Mouse (Mus musculus) midbrain, embryonic 13.5 days (tissue): ENCODE results near the gene Epo. TPM values are rescaled to one million over a fixed set of nuclear protein-coding genes. Genes with fewer than 3 reads are reported as not detected.

ENCODE experiments used
- ATAC-seq: fragments of 200-750 bp; cut with Nextera tagmentation; 2 replicates; pipeline ENCODE4 v1.8.0; 2017; ENCODE audit warnings: mild to moderate bottlenecking, moderate TSS enrichment, moderate library complexity
- H3K27ac ChIP-seq: fragments of 300-500 bp; sonication (generic); 2 replicates; pipeline ENCODE4 v1.5.1; 2015; ENCODE audit warnings: inconsistent platforms, mild to moderate bottlenecking, moderate library complexity
- H3K27me3 ChIP-seq: fragments of 300-500 bp; sonication (generic); 2 replicates; pipeline ENCODE4 v1.6.1; 2015; ENCODE audit warnings: mild to moderate bottlenecking, inconsistent platforms
- H3K36me3 ChIP-seq: fragments of 300-500 bp; sonication (generic); 2 replicates; pipeline ENCODE4 v1.6.1; 2015; ENCODE audit warnings: mild to moderate bottlenecking, inconsistent platforms
- H3K4me1 ChIP-seq: fragments of 300-500 bp; sonication (generic); replicated peaks from 2 replicates; pipeline ENCODE4 v1.6.1; 2015; ENCODE audit warnings: inconsistent platforms
- H3K4me2 ChIP-seq: fragments of 300-500 bp; sonication (generic); replicated peaks from 2 replicates; pipeline ENCODE4 v1.6.1; 2015; ENCODE audit warnings: moderate library complexity, mild to moderate bottlenecking, inconsistent platforms
- H3K4me3 ChIP-seq: fragments of 300-500 bp; sonication (generic); replicated peaks from 2 replicates; pipeline ENCODE4 v1.5.1; 2015; ENCODE audit warnings: mild to moderate bottlenecking, inconsistent platforms
- H3K9ac ChIP-seq: fragments of 300-500 bp; sonication (generic); replicated peaks from 2 replicates; pipeline ENCODE4 v1.6.1; 2015; ENCODE audit warnings: mild to moderate bottlenecking, inconsistent platforms
- H3K9me3 ChIP-seq: fragments of 300-500 bp; sonication (generic); 2 replicates; pipeline ENCODE4 v1.6.1; 2016; ENCODE audit warnings: mild to moderate bottlenecking, inconsistent platforms
- WGBS: fragments of 180-500 bp; shearing (Covaris S2); methylation state at CpG from one replicate; pipeline ENCODE4 v1.1.7; 2015; 5-methylcytosine and 5-hydroxymethylcytosine counted together
- polyA plus RNA-seq: library from polyadenylated mRNA; unstranded; fragments of >200 nt; fragmentation: Nextera tagmentation; extraction: Ambion mirVana; gene quantifications from 2 replicates; pipeline ENCODE4 v1.2.1, GENCODE M21; 2015

The Epo gene
- polyA plus RNA-seq, 1 experiment from 2014 or later, result not detected

DNA sequence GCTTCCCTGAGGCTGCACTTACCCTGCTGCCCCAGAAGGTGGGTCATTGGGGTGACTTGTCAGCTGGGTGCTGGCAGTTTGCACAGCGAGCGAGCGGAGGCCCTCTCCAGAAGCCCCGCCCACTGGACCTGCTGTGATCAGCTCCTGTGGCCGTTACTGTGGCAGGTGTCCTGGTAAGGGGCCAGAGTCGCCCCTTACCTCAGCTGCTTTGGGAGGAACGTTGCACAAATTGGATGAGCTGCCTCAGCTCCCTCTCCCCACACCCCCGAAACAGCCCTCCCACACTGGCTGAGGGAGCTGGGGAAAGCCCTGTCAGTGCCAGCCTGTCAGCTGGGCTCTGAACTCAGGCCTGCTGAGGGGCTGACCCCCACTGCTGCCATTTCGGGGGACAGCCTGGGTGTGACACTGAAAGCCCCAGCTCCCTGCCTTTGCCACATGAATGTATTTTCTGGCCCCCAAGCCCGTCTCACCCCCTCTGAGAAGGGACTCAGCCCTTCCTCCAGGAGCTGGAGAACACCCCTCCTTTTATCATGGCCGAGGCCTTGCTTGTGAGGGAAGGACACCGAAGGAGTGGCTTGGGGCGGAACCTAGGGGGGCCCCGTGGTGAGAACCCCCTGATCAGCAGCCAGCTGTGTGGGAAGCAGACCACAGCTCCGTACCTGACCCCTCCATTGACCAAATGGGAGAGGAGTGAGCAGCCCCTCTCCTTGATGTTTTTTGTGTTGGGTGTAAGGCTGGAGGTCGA is 6.7 kb downstream of the Epo start:
- H3K4me1 ChIP-seq, result peaks cover 53% of the 10 kb centered on the region
- no peak overlapping the region for H3K4me2 ChIP-seq
- ATAC-seq, result no peak
- no peaks in the 10 kb centered on the region for H3K9me3 ChIP-seq
- peak overlapping the region; percentile 80 for H3K27ac ChIP-seq
- peaks cover 87% of the 10 kb centered on the region for H3K36me3 ChIP-seq
- 36% methylated on average over 16 of the region's 16 CpGs for WGBS
- peak overlapping the region; percentile 36 for H3K9ac ChIP-seq
- no peaks in the 10 kb centered on the region for H3K27me3 ChIP-seq
- H3K4me3 ChIP-seq, result 0 out of 2 replicates have a peak overlapping the region, but pooled peaks have one; percentile 0

DNA sequence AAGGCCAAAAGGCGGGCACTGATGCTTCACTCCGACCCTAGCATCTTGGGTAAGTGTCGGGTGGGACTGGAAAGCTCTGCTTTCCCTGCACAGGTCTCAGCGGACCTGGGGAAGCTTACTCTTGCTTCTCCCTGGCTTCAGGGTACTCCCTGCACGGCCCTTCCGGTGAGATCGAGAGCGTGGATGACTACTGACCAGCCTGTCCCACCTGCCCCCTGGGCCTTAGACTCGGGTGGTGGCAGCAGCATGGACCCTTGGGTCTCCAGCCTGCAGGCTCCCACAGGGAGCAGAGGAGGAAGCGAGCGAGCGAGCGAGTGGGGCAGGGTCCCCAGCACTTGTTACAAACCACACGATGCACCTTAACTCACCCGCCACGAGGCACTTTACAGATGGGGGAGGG is 7.5 kb downstream of the Epo start:
- WGBS, result 76% methylated on average over 16 of the region's 16 CpGs
- no peak for ATAC-seq
- Histone ChIP-seq H3K4me2 (no peak overlapping the region), H3K9me3 (no peaks in the 10 kb centered on the region), H3K36me3 (peaks cover 95% of the 10 kb centered on the region), H3K27ac (peak overlapping the region; percentile 35; the same call in 1 of the 2 replicates), H3K9ac (no peak overlapping the region), H3K27me3 (no peaks in the 10 kb centered on the region), H3K4me3 (no peak overlapping the region), H3K4me1 (peaks cover 51% of the 10 kb centered on the region)

DNA sequence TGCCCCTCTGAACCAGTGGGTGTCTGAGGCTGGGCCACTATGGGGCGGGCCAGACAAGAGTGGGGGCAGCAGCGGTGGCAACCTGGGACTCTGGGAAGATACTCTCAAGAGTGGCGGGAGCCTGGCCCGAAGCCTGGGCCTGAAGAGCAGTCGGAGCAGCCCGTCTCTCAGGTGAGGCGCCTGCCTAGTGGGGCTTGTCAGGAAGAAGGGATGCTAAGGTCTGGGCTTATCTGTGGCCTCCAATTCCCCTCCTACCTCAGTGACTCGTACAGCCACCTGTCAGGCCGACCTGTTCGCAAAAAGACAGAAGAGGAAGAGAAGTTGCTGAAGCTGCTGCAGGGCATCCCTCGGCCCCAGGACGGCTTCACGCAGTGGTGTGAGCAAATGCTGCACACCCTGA is 8.4 kb downstream of the Epo start:
- H3K9me3 ChIP-seq, result no peaks in the 10 kb centered on the region
- no peak overlapping the region for H3K9ac ChIP-seq
- H3K4me1 ChIP-seq, result peaks cover 43% of the 10 kb centered on the region
- H3K4me3 ChIP-seq, result no peak overlapping the region
- WGBS, result 91% methylated on average over 13 of the region's 13 CpGs
- no peaks in the 10 kb centered on the region for H3K27me3 ChIP-seq
- no peak overlapping the region for H3K4me2 ChIP-seq
- H3K36me3 ChIP-seq, result peaks cover 99% of the 10 kb centered on the region
- ATAC-seq, result no peak
- peak overlapping the region; percentile 35 for H3K27ac ChIP-seq

DNA sequence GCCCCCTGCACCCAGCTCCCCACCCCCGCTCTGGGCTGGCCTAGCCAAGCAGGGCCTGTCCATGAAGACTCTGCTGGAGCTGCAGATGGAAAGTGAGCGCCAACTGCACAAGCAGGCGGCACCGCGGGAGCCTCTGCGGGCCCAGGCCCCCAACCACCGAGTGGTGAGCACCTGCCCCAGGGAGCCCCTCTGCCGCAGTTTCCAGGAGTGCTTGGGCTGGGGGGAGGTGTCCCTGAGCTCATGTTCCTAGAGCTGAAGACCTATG is 8.9 kb downstream of the Epo start:
- H3K36me3 ChIP-seq, result peaks cover 99% of the 10 kb centered on the region
- H3K9ac ChIP-seq, result no peak overlapping the region
- WGBS, result 82% methylated on average over 8 of the region's 8 CpGs

DNA sequence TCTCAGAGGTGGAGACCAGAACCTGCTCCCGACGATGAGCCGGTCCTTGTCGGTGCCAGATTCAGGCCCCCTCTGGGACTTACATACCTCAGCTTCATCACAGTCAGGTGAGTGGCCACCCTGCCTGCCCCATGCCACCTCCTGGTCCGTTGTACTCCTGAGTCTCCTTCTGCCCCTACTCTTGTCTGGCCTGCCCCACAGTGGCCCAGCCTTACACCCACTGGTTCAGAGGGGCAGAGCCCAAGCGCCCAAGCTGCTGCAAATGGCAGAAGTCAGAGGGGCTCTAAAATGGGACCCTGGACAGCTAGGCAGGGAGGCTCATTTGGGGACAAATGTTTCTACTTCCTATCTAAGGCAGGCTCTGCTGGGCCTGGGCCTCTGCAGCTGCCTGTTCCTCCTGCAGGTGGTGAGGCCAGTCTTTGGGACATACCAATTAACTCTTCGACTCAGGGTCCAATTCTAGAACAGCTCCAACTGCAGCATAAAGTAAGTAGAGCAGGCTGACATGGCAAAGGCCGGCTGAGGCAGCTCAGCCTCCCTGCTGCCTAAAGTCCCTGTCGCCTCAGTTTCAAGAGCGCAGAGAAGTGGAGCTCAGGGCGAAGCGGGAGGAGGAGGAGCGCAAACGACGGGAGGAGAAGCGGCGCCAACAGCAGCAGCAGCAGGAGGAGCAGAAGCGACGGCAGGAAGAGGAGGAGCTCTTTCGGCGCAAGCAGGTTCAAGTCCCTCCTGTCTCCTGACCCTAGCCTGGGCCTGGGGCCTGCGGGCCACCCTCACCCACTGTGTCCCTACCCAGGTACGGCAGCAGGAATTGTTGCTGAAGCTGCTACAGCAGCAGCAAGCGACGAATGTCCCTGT is 9.4 kb downstream of the Epo start:
- Histone ChIP-seq H3K9me3 (no peaks in the 10 kb centered on the region), H3K4me3 (no peak overlapping the region), H3K36me3 (peaks cover 99% of the 10 kb centered on the region), H3K27ac (peak overlapping the region; percentile 7), H3K27me3 (no peaks in the 10 kb centered on the region), H3K4me1 (peaks cover 32% of the 10 kb centered on the region), H3K4me2 (no peak overlapping the region), H3K9ac (no peak overlapping the region)
- ATAC-seq, result no peak
- 82% methylated on average over 25 of the region's 25 CpGs for WGBS

More for the DNA sequence above, 8.9 kb downstream of the Epo start:
- Histone ChIP-seq H3K9me3 (no peaks in the 10 kb centered on the region), H3K27ac (peak overlapping the region; percentile 35; the same call in 1 of the 2 replicates), H3K27me3 (no peaks in the 10 kb centered on the region), H3K4me2 (no peak overlapping the region), H3K4me3 (no peak overlapping the region), H3K4me1 (peaks cover 38% of the 10 kb centered on the region)
- ATAC-seq, result no peak

DNA sequence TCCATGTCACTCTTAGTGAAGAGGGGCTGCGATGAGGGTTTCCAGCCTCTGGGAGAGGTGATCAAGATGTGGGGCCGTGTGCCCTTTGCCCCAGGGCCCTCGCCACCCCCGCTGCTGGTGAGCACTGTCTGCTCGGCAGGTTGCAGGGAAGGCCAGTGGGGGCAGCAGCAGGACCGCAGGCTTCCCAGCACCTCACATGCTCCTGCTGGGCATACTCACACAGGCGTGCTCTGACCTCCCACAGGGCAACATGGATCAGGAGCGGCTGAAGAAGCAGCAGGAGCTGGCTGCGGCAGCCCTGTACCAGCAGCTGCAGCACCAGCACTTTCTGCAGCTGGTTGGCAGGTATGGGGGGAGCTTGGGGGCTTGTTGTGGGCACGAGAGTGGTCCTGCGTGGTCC is 10.3 kb downstream of the Epo start:
- Histone ChIP-seq H3K9me3 (no peaks in the 10 kb centered on the region), H3K4me3 (no peak overlapping the region), H3K27me3 (no peaks in the 10 kb centered on the region), H3K27ac (peak overlapping the region; percentile 44; the same call in 1 of the 2 replicates), H3K4me1 (peaks cover 26% of the 10 kb centered on the region), H3K4me2 (no peak overlapping the region), H3K36me3 (peaks cover 97% of the 10 kb centered on the region), H3K9ac (0 out of 2 replicates have a peak overlapping the region, but pooled peaks have one; percentile 14)
- 75% methylated on average over 10 of the region's 11 CpGs for WGBS
- no peak for ATAC-seq

DNA sequence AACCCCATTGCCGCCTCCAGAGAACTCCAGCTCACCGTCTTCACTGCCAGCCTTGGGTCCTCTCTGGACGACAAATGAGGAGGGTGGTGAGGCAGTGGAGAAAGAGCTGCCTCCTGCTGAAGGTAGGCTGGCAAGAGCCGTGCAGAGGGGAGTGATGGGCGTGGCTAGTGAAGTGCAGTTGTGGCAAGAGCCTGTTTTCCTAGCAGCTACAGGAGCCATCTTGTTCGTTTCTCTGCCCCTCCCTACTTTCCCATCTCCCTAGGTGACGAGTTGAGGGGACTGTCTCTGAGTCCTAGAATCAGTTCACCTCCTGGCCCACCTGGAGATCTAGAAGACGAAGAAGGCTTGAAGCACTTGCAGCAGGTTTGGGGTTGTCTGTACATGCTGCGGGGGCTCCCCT is 11.2 kb downstream of the Epo start:
- no peak overlapping the region for H3K27ac ChIP-seq
- no peak overlapping the region for H3K4me3 ChIP-seq
- no peak for ATAC-seq
- peaks cover 25% of the 10 kb centered on the region for H3K4me1 ChIP-seq
- peaks cover 93% of the 10 kb centered on the region for H3K36me3 ChIP-seq
- no peak overlapping the region for H3K4me2 ChIP-seq
- H3K9me3 ChIP-seq, result no peaks in the 10 kb centered on the region
- 82% methylated on average over 9 of the region's 9 CpGs for WGBS
- H3K9ac ChIP-seq, result no peak overlapping the region
- no peaks in the 10 kb centered on the region for H3K27me3 ChIP-seq

DNA sequence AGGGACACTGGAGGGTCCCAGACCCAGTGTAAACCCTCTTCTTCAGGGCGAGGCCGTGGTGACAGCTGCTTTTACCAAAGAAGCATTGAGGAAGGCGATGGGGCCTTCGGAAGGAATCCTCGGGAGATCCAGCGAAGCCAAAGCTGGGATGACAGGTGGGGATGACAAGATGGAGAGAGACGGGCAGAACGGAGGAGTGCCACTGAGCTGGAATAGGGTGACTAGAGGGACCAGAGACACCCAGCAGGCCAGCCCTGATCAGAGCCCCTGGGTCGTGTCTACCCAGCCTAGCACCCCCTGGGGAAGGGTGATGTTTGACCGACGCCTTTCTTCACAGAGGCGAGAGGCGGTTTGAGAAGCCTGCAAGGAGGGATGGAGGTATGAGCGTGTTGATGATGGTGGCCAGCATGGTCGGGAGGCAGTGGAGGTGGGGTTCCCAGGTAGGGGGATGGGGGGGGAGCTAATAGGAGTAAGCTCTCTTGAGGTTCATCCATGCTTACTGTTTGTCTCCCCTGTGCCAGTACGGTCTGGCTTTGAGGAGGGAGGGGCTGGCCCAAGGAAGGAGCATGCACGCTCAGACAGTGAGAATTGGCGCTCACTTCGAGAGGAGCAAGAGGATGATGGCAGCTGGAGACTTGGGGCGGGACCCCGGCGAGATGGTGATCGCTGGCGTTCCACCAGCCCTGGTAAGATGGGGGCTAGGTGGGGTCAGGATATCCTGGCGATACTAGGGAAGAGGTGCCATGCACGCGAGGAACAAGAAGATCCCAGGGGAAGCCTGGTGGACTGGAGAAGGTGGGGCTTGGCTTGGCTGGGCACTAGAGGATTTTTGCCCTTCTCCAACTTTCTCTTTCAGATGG is 13.1 kb downstream of the Epo start:
- Histone ChIP-seq H3K4me3 (no peak overlapping the region), H3K27me3 (no peaks in the 10 kb centered on the region), H3K9me3 (no peaks in the 10 kb centered on the region), H3K4me1 (peaks cover 14% of the 10 kb centered on the region), H3K4me2 (no peak overlapping the region), H3K9ac (no peak overlapping the region; the same call in 1 of the 2 replicates), H3K27ac (no peak overlapping the region), H3K36me3 (peaks cover 75% of the 10 kb centered on the region)
- ATAC-seq, result no peak
- WGBS, result 92% methylated on average over 27 of the region's 27 CpGs

DNA sequence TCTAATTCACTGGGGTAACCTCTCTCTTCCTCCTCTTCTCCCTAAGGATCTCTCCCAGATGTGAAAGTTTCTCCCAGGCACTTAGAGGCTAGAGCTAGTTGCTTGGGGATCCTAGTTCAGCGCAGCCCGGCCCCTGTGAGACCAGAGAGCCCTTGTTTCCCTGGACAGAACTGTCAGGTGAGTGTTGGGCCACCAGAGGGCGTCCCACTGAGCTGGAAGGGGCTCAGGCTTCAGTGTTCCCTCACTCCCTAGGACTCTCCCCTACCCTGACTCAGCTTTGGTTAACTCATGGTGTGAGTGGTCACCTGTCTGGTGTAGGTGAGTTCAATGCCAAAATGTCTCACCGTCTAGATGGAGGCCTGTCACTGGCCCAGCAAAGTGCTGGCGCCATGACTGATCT is 14.6 kb downstream of the Epo start, which contains the start of gene Gigyf1:
Gene Gigyf1, plus strand, starts transcription at position 113 of the 400 bp plus-strand sequence.
- H3K4me2 ChIP-seq, result no peak within 1 kb of the TSS
- H3K27me3 ChIP-seq, result no peaks in the 10 kb centered on the region
- no peak within 1 kb of the TSS for H3K9ac ChIP-seq
- peak; percentile 31 for ATAC-seq
- no peak within 1 kb of the TSS for H3K27ac ChIP-seq
- WGBS, result 78% methylated on average over 5 of the region's 5 CpGs
- no peak within 1 kb of the TSS for H3K4me3 ChIP-seq
- H3K36me3 ChIP-seq, result peaks cover 68% of the 10 kb centered on the region
- H3K9me3 ChIP-seq, result no peaks in the 10 kb centered on the region
- H3K4me1 ChIP-seq, result peaks cover 29% of the 10 kb centered on the region

DNA sequence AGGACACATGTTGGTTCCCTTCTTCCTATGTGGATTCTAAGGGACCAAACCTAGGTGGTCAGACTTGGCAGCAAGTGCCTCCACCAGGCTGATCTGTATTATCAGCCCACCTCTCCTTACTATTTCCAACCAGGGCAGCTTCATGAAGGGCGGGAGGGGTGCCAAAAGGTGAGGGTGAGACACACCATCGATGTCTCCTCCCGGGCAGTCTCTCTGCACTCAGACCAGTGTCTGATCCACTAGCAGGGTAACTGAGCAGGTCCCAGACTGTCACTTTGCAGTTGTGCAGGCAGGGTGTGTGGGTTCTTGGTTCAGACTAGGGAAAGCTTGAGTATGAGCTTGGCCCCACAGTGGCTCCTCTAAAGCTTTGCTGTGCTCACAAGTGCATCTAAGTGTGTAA is 18.2 kb downstream of the Epo start:
- Histone ChIP-seq H3K4me1 (peaks cover 53% of the 10 kb centered on the region), H3K9ac (peak overlapping the region; percentile 100; the same call in 1 of the 2 replicates), H3K27me3 (no peaks in the 10 kb centered on the region), H3K9me3 (no peaks in the 10 kb centered on the region), H3K4me3 (no peak overlapping the region), H3K27ac (no peak overlapping the region), H3K4me2 (no peak overlapping the region), H3K36me3 (peaks cover 32% of the 10 kb centered on the region)
- 94% methylated on average over 3 of the region's 3 CpGs for WGBS
- ATAC-seq, result no peak

DNA sequence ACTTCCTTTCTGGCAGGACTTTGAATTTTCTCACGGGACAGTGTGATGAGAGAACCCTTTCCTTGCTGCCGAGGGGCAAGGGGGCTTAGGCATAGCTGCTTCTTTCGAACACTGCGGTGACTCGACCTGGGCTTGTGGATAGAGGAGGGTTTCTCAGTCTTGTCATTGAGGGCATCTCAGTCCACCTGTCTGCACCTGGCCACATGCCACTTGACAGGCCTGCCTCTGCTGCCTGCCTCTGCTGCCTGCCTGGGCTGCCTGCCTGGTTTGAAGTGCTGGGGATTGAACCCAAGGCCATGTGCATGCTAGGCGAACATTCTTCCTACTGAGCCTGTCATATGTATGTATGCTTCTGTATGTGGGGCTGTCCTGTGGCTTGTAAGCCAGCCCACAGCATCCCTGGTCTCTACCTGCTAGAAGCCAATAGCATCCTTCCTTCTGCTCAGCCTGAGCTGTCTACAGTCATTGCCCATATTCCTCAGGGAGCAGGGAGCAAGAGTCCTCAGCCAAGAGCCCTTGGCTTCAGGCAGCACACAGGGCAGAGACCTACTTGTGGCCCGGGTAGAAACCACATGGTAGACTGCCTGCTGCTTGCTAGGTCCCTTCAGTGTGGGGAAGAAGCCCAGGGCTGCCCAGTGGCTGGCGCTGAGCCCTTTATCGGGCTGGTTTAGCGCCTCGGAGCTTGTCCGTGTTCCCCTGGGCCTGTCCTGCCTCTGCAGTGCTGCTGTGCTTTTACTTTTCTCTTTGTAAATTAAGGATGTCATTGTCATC is 18.9 kb downstream of the Epo start:
- no peak for ATAC-seq
- Histone ChIP-seq H3K4me2 (peak overlapping the region; percentile 97), H3K27me3 (no peaks in the 10 kb centered on the region), H3K4me3 (no peak overlapping the region), H3K4me1 (peaks cover 53% of the 10 kb centered on the region), H3K27ac (no peak overlapping the region), H3K36me3 (peaks cover 25% of the 10 kb centered on the region), H3K9me3 (no peaks in the 10 kb centered on the region), H3K9ac (peak overlapping the region; percentile 100)
- WGBS, result 82% methylated on average over 12 of the region's 12 CpGs
